Mouse (Mus musculus) thymus, adult 2 months (tissue): ENCODE measurements around the gene Sez6l.

Experiments
- CTCF ChIP-seq: fragments of 200-500 bp; IDR thresholded peaks from 2 replicates; pipeline ENCODE4 v1.5.1; 2012; ENCODE audit warnings: mild to moderate bottlenecking, control low read depth, low read length, moderate library complexity, borderline replicate concordance; ENCODE audit not compliant: control insufficient read depth, poor library complexity, insufficient read depth; ENCODE audit errors: extremely low read depth
- POLR2A ChIP-seq: fragments of 200-500 bp; IDR thresholded peaks from 2 replicates; pipeline ENCODE4 v1.6.1; 2012; ENCODE audit warnings: mild to moderate bottlenecking, low read length, control low read depth, moderate library complexity; ENCODE audit not compliant: control insufficient read depth, poor library complexity, insufficient read depth; ENCODE audit errors: extremely low read depth

DNA sequence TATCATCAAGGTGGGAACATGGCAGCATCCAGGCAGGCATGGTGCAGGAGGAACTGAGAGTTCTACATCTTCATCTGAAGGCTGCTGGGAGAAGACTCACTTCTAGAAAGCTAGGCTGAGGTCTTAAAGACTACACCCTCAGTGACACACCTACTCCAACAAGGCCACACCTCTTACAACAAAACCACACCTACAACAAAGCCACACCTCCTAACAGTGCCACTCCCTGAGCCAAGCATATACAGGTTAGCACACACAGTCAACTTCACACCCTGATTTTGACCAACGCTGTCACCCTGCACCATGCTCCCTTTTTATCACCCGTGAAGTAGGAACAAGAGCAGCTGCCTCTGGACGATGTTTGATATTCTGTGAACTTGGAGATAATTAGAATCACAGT lies 42.4 kb upstream of the Sez6l start:
- TF ChIP-seq CTCF (no peak), POLR2A (no peak)
